Comparison of ENCODE assay signal across 15 mouse cellular contexts in the genomic region with DNA sequence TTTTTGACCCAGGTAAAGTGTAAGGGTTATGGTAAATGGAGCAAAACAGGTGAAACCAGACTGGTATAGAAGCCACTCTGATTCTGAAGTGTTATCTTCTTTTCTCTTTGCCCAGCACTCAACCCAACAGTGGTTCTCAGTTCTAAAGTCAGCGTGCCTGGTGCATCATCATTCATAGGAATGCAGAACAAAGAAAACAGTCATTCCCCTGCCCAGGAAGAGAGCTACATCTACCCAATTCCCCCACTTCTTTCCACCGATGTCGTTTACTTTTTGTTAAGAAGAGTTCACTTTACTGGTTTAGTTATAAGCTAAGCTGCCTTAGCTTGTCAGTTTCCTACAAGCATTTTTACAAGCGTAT.
"Had no signal": no experiment of that assay in that cellular context is flagged by ENCODE, and none has a peak within 500 bp of the region (broad histone marks: within the 10 kb centered on the region; RNA-seq: fewer than 3 reads in every experiment).

No protein-coding gene starts in this region.

- H3K36me3 ChIP-seq: neural tube, embryonic 13.5 days; neural tube, embryonic 15.5 days; stomach, embryonic 15.5 days had no signal

- H3K4me2 ChIP-seq: neural tube, embryonic 13.5 days; neural tube, embryonic 15.5 days; stomach, embryonic 15.5 days had no signal

- H3K27me3 ChIP-seq: neural tube, embryonic 13.5 days; neural tube, embryonic 15.5 days; stomach, embryonic 15.5 days had no signal

- DNase-seq: retina, postnatal 1 day; right cerebral cortex, adult 18-20 months; right cerebral cortex, postnatal 14 days; right cerebral cortex, postnatal 25 days; right cerebral cortex, postnatal 4 days; spleen, adult 18-20 months; thymus, adult 18-20 months; thymus, adult 2 months; thymus, postnatal 14 days; thymus, postnatal 25 days; thymus, postnatal 36 days; thymus, postnatal 4 days had no signal

- H3K4me3 ChIP-seq: neural tube, embryonic 13.5 days; neural tube, embryonic 15.5 days; stomach, embryonic 15.5 days had no signal
